Mouse (Mus musculus) mesoderm, embryonic 11.5 days (tissue): ENCODE data around the gene Meis3.
A peak's percentile ranks its signal among the peaks of the same experiment; 100 is the strongest.

ENCODE experiments used
- DNase-seq: peaks from one replicate; pipeline ENCODE4 v3.0.0-alpha.2; 2012; ENCODE audit warnings: low read depth, low spot score

Gene Meis3

DNA sequence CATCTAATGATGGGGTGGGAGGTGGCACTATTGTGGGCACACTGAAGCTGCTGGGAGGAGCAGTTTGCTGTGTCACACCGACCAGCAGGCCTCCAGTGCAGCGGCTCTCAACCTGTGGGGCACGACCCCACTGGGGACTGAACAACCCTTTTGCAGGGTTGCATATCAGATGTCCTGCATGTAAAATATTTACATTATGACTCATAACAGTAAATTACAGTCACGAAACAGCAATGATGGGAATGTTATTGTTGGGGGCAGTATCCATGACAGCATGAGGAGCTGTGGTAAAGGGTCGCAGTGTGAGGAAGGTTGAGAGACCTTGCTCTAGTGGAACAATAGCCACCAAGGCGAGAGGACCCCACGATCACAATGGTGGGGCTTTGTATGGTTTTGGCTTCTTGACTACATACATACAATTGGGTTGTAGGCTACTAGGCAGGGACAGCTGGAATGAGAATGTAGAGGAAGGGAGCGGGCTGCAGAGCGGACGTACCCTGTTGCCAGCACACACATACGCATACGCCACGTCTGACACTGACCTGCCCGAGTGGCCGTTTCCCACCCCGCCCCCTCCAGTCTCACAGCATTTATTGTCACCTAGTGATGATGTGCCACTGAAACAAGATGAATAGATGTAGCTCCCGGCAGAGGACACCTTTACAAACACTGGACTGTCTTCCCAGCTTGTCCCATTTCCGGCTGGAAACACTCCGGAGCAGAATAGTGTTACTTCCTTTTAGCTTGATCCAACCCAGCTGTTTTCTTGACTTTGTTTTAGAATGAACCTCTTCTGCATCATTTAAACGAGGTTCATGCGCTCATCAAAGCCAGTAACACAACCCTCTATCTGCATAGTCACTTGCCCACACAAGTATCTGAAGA, 34.1 kb downstream of the Meis3 start:
- no peak for DNase-seq

DNA sequence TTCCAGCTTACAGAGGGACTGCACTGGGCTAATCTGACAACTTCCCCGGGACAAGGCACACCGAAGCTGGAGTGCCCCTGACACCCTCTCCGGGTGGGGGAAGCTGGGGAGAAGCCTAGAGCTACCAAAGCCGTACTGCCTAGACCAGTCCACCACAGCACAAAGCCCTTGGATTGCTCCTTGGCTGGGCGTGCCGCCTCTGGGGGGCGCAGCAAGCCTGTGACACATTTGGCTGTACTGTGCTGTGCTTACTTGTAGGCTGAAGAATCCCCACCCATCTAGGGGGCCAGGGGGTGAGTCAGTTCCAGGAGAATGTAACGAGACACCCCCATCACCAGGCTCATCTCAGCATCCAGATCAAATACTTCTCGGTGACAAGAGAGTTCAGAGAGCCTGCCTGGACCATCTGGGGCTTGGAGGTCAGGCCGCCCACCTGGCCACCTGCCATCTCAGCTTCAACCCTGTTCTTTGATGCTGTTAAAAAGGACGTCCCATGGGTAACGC, 36.0 kb downstream of the Meis3 start:
- peak; percentile 23 for DNase-seq

GRCm38 (mm10) chr7:16213196-16213595, 38.3 kb downstream of the Meis3 start:
- no peak for DNase-seq

GRCm38 (mm10) chr7:16213986-16214385, 39.1 kb downstream of the Meis3 start:
- no peak for DNase-seq

- DNase-seq: peak; percentile 99
Observed at GRCm38 (mm10) chr7:16221582-16222272, 46.8 kb downstream of the Meis3 start, which contains the start of gene Dhx34. TSS of gene Dhx34 (minus strand) at chr7:16222037.

GRCm38 (mm10) chr7:16229869-16230268, 55.0 kb downstream of the Meis3 start:
- peak; percentile 63 for DNase-seq
